Mouse (Mus musculus) MEL (cell line): ENCODE measurements around the gene Slc3a1. TPM values are rescaled to one million over a fixed set of nuclear protein-coding genes. Genes with fewer than 3 reads are reported as not detected.

Source experiments
- DNase-seq: peaks from one replicate; pipeline ENCODE4 v3.0.0; 2011; ENCODE audit warnings: low read depth, low spot score
- H3K27ac ChIP-seq: 2 replicates; pipeline ENCODE4 v1.5.1; 2012; ENCODE audit warnings: low read depth, mild to moderate bottlenecking, control low read depth, low read length, moderate library complexity; ENCODE audit not compliant: control insufficient read depth
- H3K27me3 ChIP-seq, 2 experiments: fragments of 150-350 bp in 1 of 2; sonication (generic) in 1 of 2; 2 replicates each; pipeline ENCODE4 v1.6.1; 2012; ENCODE audit warnings: low read length in 2 of 2, mild to moderate bottlenecking in 2 of 2, improper control_type of control experiment in 1 of 2, moderate library complexity in 1 of 2; ENCODE audit not compliant: insufficient read depth in 2 of 2, control insufficient read depth in 1 of 2
- H3K36me3 ChIP-seq, 2 experiments: 2 replicates each; pipeline ENCODE4 v1.6.1; 2012 to 2014; ENCODE audit warnings: low read length in 2 of 2, improper control_type of control experiment in 1 of 2, inconsistent platforms in 1 of 2, mild to moderate bottlenecking in 1 of 2; ENCODE audit not compliant: insufficient read depth in 2 of 2, control insufficient read depth in 1 of 2
- H3K4me1 ChIP-seq, 2 experiments: fragments of 150-350 bp in 1 of 2; sonication (generic) in 1 of 2; 2 replicates each; pipeline ENCODE4 v1.6.1; 2012; ENCODE audit warnings: low read length in 2 of 2, improper control_type of control experiment in 1 of 2, mild to moderate bottlenecking in 1 of 2; ENCODE audit not compliant: insufficient read depth in 2 of 2, control insufficient read depth in 1 of 2
- H3K4me3 ChIP-seq, 2 experiments: fragments of 150-350 bp in 1 of 2; sonication (generic) in 1 of 2; 2 replicates each; pipeline ENCODE4 v1.5.1; 2012; ENCODE audit warnings: low read depth in 2 of 2, low read length in 2 of 2, mild to moderate bottlenecking in 2 of 2, moderate library complexity in 2 of 2, control low read depth in 1 of 2, improper control_type of control experiment in 1 of 2; ENCODE audit not compliant: control insufficient read depth in 1 of 2, insufficient read depth in 1 of 2
- H3K79me2 ChIP-seq: 2 replicates; pipeline ENCODE4 v1.6.1; 2012; ENCODE audit warnings: mild to moderate bottlenecking, low read length, moderate library complexity; ENCODE audit not compliant: control insufficient read depth, poor library complexity, insufficient read depth
- H3K9ac ChIP-seq: 2 replicates; pipeline ENCODE4 v1.6.1; 2012; ENCODE audit warnings: low read depth, mild to moderate bottlenecking, control low read depth, low read length, moderate library complexity; ENCODE audit not compliant: control insufficient read depth, poor library complexity, severe bottlenecking
- H3K9me3 ChIP-seq: fragments of 150-350 bp; sonication (generic); replicated peaks from 2 replicates; pipeline ENCODE4 v1.6.1; 2012; ENCODE audit warnings: mild to moderate bottlenecking, low read length, improper control_type of control experiment, moderate library complexity; ENCODE audit not compliant: insufficient read depth
- BHLHE40 ChIP-seq: IDR thresholded peaks from 2 replicates; pipeline ENCODE4 v1.6.1; 2012; ENCODE audit warnings: low read depth, mild to moderate bottlenecking, inconsistent platforms, low read length, improper control_type of control experiment, borderline replicate concordance
- CHD1 ChIP-seq: IDR thresholded peaks from 2 replicates; pipeline ENCODE4 v1.6.1; 2012; ENCODE audit warnings: low read depth, mild to moderate bottlenecking, inconsistent platforms, low read length, improper control_type of control experiment
- CHD2 ChIP-seq: IDR thresholded peaks from 2 replicates; pipeline ENCODE4 v1.6.1; 2011; ENCODE audit warnings: low read length, improper control_type of control experiment
- CTCF ChIP-seq, 3 experiments: IDR thresholded peaks in 2 of 3; conservative IDR thresholded peaks in 1 of 3; 2 replicates each; pipeline ENCODE4 v1.5.1; 2011 to 2012; ENCODE audit warnings: low read length in 3 of 3, low read depth in 2 of 3, mild to moderate bottlenecking in 2 of 3, improper control_type of control experiment in 1 of 3, inconsistent platforms in 1 of 3, mixed read lengths in 1 of 3, moderate library complexity in 1 of 3; ENCODE audit not compliant: control insufficient read depth in 1 of 3, insufficient read depth in 1 of 3, poor library complexity in 1 of 3, severe bottlenecking in 1 of 3
- E2F4 ChIP-seq: IDR thresholded peaks from 2 replicates; pipeline ENCODE4 v1.6.1; 2011; ENCODE audit warnings: low read depth, low read length, improper control_type of control experiment, borderline replicate concordance
- ELF1 ChIP-seq: IDR thresholded peaks from 2 replicates; pipeline ENCODE4 v1.6.1; 2014; ENCODE audit warnings: low read depth, mild to moderate bottlenecking, inconsistent platforms, low read length, improper control_type of control experiment, moderate library complexity
- EP300 ChIP-seq, 2 experiments: IDR thresholded peaks; 2 replicates each; pipeline ENCODE4 v1.6.1; 2011; ENCODE audit warnings: improper control_type of control experiment in 2 of 2, low read length in 2 of 2, low read depth in 1 of 2, mild to moderate bottlenecking in 1 of 2
- GABPA ChIP-seq: IDR thresholded peaks from 2 replicates; pipeline ENCODE4 v1.6.1; 2012; ENCODE audit warnings: low read depth, mild to moderate bottlenecking, inconsistent platforms, low read length, improper control_type of control experiment, moderate library complexity
- GATA1 ChIP-seq: IDR thresholded peaks from 2 replicates; pipeline ENCODE4 v1.6.1; 2011; ENCODE audit warnings: low read depth, low read length, improper control_type of control experiment
- JUND ChIP-seq: IDR thresholded peaks from 2 replicates; pipeline ENCODE4 v1.6.1; 2011; ENCODE audit warnings: low read depth, mild to moderate bottlenecking, improper control_type of control experiment, low read length
- MAFK ChIP-seq: IDR thresholded peaks from 2 replicates; pipeline ENCODE4 v1.6.1; 2011; ENCODE audit warnings: low read depth, mild to moderate bottlenecking, low read length, improper control_type of control experiment, borderline replicate concordance
- MAZ ChIP-seq: IDR thresholded peaks from 2 replicates; pipeline ENCODE4 v1.6.1; 2012; ENCODE audit warnings: low read depth, mild to moderate bottlenecking, inconsistent platforms, low read length, improper control_type of control experiment
- MEF2A ChIP-seq: IDR thresholded peaks from 2 replicates; pipeline ENCODE4 v1.6.1; 2014; ENCODE audit warnings: low read depth, mild to moderate bottlenecking, inconsistent platforms, low read length, improper control_type of control experiment; ENCODE audit not compliant: poor library complexity, insufficient replicate concordance, severe bottlenecking; ENCODE audit errors: extremely low read depth
- MXI1 ChIP-seq: IDR thresholded peaks from 2 replicates; pipeline ENCODE4 v1.6.1; 2011; ENCODE audit warnings: mild to moderate bottlenecking, low read depth, low read length, improper control_type of control experiment
- NELFE ChIP-seq: IDR thresholded peaks from 2 replicates; pipeline ENCODE4 v1.6.1; 2011; ENCODE audit warnings: low read depth, low read length, improper control_type of control experiment
- POLR2AphosphoS2 ChIP-seq: IDR thresholded peaks from 2 replicates; pipeline ENCODE4 v1.6.1; 2011; ENCODE audit warnings: low read length, improper control_type of control experiment
- RAD21 ChIP-seq: IDR thresholded peaks from 2 replicates; pipeline ENCODE4 v1.6.1; 2011; ENCODE audit warnings: mild to moderate bottlenecking, low read depth, low read length, improper control_type of control experiment
- SIN3A ChIP-seq: IDR thresholded peaks from 2 replicates; pipeline ENCODE4 v1.6.1; 2012; ENCODE audit warnings: low read length, improper control_type of control experiment, inconsistent platforms
- SMC3 ChIP-seq: IDR thresholded peaks from 2 replicates; pipeline ENCODE4 v1.6.1; 2011; ENCODE audit warnings: low read depth, low read length, improper control_type of control experiment
- TCF12 ChIP-seq: IDR thresholded peaks from 2 replicates; pipeline ENCODE4 v1.6.1; 2014; ENCODE audit warnings: low read depth, mild to moderate bottlenecking, inconsistent platforms, low read length, improper control_type of control experiment, moderate library complexity
- UBTF ChIP-seq: IDR thresholded peaks from 2 replicates; pipeline ENCODE4 v1.6.1; 2012; ENCODE audit warnings: low read depth, mild to moderate bottlenecking, inconsistent platforms, low read length, improper control_type of control experiment, moderate library complexity, borderline replicate concordance; ENCODE audit not compliant: insufficient read depth
- USF2 ChIP-seq, 2 experiments: IDR thresholded peaks; 2 replicates each; pipeline ENCODE4 v1.6.1; 2011 to 2012; ENCODE audit warnings: improper control_type of control experiment in 2 of 2, low read length in 2 of 2, borderline replicate concordance in 1 of 2, inconsistent platforms in 1 of 2, low read depth in 1 of 2, mild to moderate bottlenecking in 1 of 2; ENCODE audit not compliant: insufficient read depth in 1 of 2
- ZC3H11A ChIP-seq: IDR thresholded peaks from 2 replicates; pipeline ENCODE4 v1.6.1; 2012; ENCODE audit warnings: low read depth, mild to moderate bottlenecking, inconsistent platforms, low read length, improper control_type of control experiment
- ZKSCAN1 ChIP-seq: IDR thresholded peaks from 2 replicates; pipeline ENCODE4 v1.6.1; 2012; ENCODE audit warnings: low read depth, mild to moderate bottlenecking, inconsistent platforms, low read length, improper control_type of control experiment, moderate library complexity
- polyA plus RNA-seq, 2 experiments: library from polyadenylated mRNA; stranded (reverse) in 1 of 2; unstranded in 1 of 2; fragments of >175 nt in 1 of 2; fragments of >200 nt in 1 of 2; gene quantifications; 2 replicates each; pipeline versions ENCODE4 v1.2.1 to v1.2.4; 2012; ENCODE audit warnings: low replicate concordance in 2 of 2, low read depth in 1 of 2; ENCODE audit not compliant: insufficient read length in 2 of 2, insufficient read depth in 1 of 2, missing spikeins in 1 of 2
- total RNA-seq: library from RNA; depleted of rRNA; stranded (reverse); fragments of 300-350 nt; gene quantifications from 2 replicates; pipeline ENCODE4 v1.2.3, GENCODE M21; 2012

Gene Slc3a1
- total and polyA plus RNA-seq, 3 experiments = 0.08 TPM; not detected in 1

DNA sequence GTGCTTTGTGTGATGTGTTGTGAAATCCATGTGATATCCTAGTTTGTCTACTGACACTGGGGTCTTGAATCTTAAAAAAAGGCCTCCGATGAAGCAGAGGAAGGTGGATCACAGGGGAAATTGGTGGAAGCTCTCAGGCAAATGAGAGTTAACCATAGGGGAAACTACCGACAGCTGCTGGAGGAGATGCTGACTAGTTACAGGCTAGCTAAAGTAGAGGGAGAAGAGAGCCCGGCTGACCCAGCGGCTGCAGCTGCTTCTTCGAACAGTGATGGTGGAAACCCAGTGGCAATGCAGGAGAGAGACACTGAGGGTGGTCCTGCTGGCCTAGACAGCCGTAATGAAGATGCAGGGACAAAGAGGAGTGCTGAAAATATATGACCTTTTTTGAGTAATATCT lies 14.7 kb upstream of the Slc3a1 start:
- no peaks in the 10 kb centered on the region for H3K79me2 ChIP-seq
- no peaks in the 10 kb centered on the region for H3K27me3 ChIP-seq
- DNase-seq = no peak
- no peak overlapping the region for H3K9ac ChIP-seq
- no peak overlapping the region for H3K27ac ChIP-seq
- no peaks in the 10 kb centered on the region for H3K9me3 ChIP-seq
- TF ChIP-seq JUND (no peak), MAZ (no peak), SMC3 (no peak), MAFK (no peak), CHD1 (no peak), CTCF (IDR thresholded peaks at IDR 0.05 in 2 of 3, conservative IDR thresholded peaks at IDR 0.05 in 1 of 3; ENCODE audit: control insufficient read depth in 1 of 3, insufficient read depth in 1 of 3, low read depth in 2 of 3, low read length in 3 of 3, poor library complexity in 1 of 3, severe bottlenecking in 1 of 3) (no peak), ZC3H11A (no peak), MXI1 (no peak), TCF12 (no peak), MEF2A (no peak), POLR2AphosphoS2 (no peak), EP300 (IDR thresholded peaks at IDR 0.05; ENCODE audit: low read depth in 1 of 2, low read length in 2 of 2) (no peak)
- H3K4me3 ChIP-seq = no peak overlapping the region
- peaks cover 11 to 12% of the 10 kb centered on the region in 2 experiments for H3K36me3 ChIP-seq
- peaks cover 4 to 9% of the 10 kb centered on the region in 2 experiments for H3K4me1 ChIP-seq

DNA sequence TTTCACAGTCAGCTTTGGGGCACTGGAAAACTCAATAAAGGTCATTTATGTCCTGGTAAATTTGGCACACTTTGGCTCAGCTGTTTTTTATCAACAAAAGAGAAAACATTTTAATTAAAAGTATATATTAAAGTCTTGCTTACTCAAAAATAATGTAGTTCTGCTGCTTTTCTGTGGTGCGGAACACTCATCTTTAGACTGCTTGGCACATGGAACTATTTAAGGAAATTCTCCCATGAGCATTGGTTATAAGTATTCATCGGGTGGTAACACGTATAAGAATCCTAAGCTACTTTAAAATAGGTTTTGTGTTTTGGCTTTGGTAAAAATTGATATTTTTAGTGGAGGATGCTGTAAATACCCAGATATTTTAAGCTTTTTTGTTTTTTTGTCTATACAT lies 13.5 kb upstream of the Slc3a1 start:
- no peak for DNase-seq
- Histone ChIP-seq H3K9me3 (no peaks in the 10 kb centered on the region), H3K9ac (no peak overlapping the region), H3K36me3 (peaks cover 10 to 18% of the 10 kb centered on the region in 2 experiments), H3K79me2 (no peaks in the 10 kb centered on the region), H3K4me3 (no peak overlapping the region), H3K27ac (no peak overlapping the region), H3K4me1 (peaks cover 8 to 17% of the 10 kb centered on the region in 2 experiments), H3K27me3 (no peaks in the 10 kb centered on the region)
- no peak for TF ChIP-seq MXI1
- no peak for TF ChIP-seq NELFE
- no peak for TF ChIP-seq BHLHE40
- no peak for TF ChIP-seq SMC3
- no peak for TF ChIP-seq CHD2
- TF ChIP-seq USF2 (IDR thresholded peaks at IDR 0.05; ENCODE audit: borderline replicate concordance in 1 of 2, insufficient read depth in 1 of 2, low read depth in 1 of 2, low read length in 2 of 2) = no peak
- no peak for TF ChIP-seq GATA1
- TF ChIP-seq RAD21 = no peak
- TF ChIP-seq UBTF = no peak
- TF ChIP-seq SIN3A = no peak
- no peak for TF ChIP-seq ELF1
- no peak for TF ChIP-seq ZKSCAN1
- TF ChIP-seq GABPA = no peak
- no peak for TF ChIP-seq POLR2AphosphoS2
- no peak for TF ChIP-seq TCF12
- TF ChIP-seq E2F4 = no peak
- no peak for TF ChIP-seq MAZ
